Mouse (Mus musculus): ENCODE results near the gene Ctsk.

DNA sequence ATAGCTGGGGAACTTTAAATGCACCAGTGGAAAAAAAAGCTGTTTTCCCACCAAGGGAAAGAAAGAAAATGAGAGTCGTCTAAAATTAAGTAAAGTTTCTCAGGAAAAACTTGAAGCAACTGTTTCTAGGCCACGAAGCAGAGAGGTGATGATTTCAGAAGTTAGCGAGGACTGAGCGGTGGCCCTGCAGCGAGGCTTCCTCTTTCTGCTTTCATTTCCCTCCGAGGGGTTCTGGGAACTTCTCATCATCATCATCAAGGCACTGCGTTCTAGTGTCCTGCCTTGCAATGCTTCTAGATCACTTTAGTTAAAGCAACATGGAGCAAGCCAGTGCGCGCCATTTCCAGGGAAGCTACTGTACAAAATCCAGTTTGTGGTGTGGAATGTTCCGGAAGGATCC is 22.1 kb downstream of the Ctsk start:
- TF ChIP-seq GATA1 (IDR thresholded peaks at IDR 0.05; ENCODE audit: borderline replicate concordance, low read length) (no peak), FLI1 (IDR thresholded peaks at IDR 0.05; ENCODE audit: low read length) (no peak)

All from megakaryocyte, embryonic 14.5 days (primary cell).